Mouse (Mus musculus): ENCODE measurements around the gene Rnf38.

- TF ChIP-seq CTCF (IDR thresholded peaks at IDR 0.05; ENCODE audit: insufficient read depth, low read length) (no peak), POLR2A (IDR thresholded peaks at IDR 0.05; ENCODE audit: borderline replicate concordance, extremely low read depth, low read depth, low read length) (no peak)
These were observed 25.5 kb upstream of the Rnf38 start for GRCm38 (mm10) chr4:44259126-44259525.
